Mouse (Mus musculus) liver, embryonic 12.5 days (tissue): ENCODE data around the gene Rab7. TPM values are rescaled to one million over a fixed set of nuclear protein-coding genes. Genes with fewer than 3 reads are reported as not detected.
"Not testable (repeated sequence)": the region's sequence is repeated elsewhere in the genome, so short reads cannot be mapped to it uniquely, and the experiment has no call there.

Source experiments
- ATAC-seq: fragments of 200-750 bp; cut with Nextera tagmentation; 2 replicates; pipeline ENCODE4 v1.8.0; 2017; ENCODE audit warnings: moderate number of reproducible peaks, mild to moderate bottlenecking, moderate library complexity
- H3K27ac ChIP-seq: fragments of 300-500 bp; sonication (generic); 2 replicates; pipeline ENCODE4 v1.5.1; 2016; ENCODE audit warnings: mild to moderate bottlenecking
- H3K27me3 ChIP-seq: fragments of 300-500 bp; sonication (generic); replicated peaks from 2 replicates; pipeline ENCODE4 v1.6.1; 2016; ENCODE audit warnings: mild to moderate bottlenecking, moderate library complexity
- H3K36me3 ChIP-seq: fragments of 300-500 bp; sonication (generic); 2 replicates; pipeline ENCODE4 v1.6.1; 2016; ENCODE audit warnings: mild to moderate bottlenecking, moderate library complexity
- H3K4me1 ChIP-seq: fragments of 300-500 bp; sonication (generic); 2 replicates; pipeline ENCODE4 v1.6.1; 2016
- H3K4me2 ChIP-seq: fragments of 300-500 bp; sonication (generic); 2 replicates; pipeline ENCODE4 v1.6.1; 2016; ENCODE audit warnings: mild to moderate bottlenecking, moderate library complexity
- H3K4me3 ChIP-seq: fragments of 300-500 bp; sonication (generic); 2 replicates; pipeline ENCODE4 v1.5.1; 2016; ENCODE audit warnings: mild to moderate bottlenecking, moderate library complexity
- H3K9ac ChIP-seq: fragments of 300-500 bp; sonication (generic); 2 replicates; pipeline ENCODE4 v1.6.1; 2016; ENCODE audit warnings: mild to moderate bottlenecking, moderate library complexity
- H3K9me3 ChIP-seq: fragments of 300-500 bp; sonication (generic); replicated peaks from 2 replicates; pipeline ENCODE4 v1.6.1; 2016; ENCODE audit warnings: mild to moderate bottlenecking, moderate library complexity
- WGBS: fragments of 180-500 bp; shearing (Covaris S2); methylation state at CpG from one replicate; pipeline ENCODE4 v1.1.7; 2016; ENCODE audit not compliant: insufficient replicate concordance; 5-methylcytosine and 5-hydroxymethylcytosine counted together
- polyA plus RNA-seq: library from polyadenylated mRNA; unstranded; fragments of >200 nt; fragmentation: Nextera tagmentation; extraction: Ambion mirVana; gene quantifications from 2 replicates; pipeline ENCODE4 v1.2.1, GENCODE M21; 2016

The Rab7 gene
- polyA plus RNA-seq, 1 experiment from 2014 or later, result 135 TPM

GRCm38 (mm10) chr6:87993790-87994571 is 51.1 kb downstream of the Rab7 start:
- Histone ChIP-seq H3K4me1 (peaks cover 54% of the 10 kb centered on the region), H3K36me3 (peaks cover 15% of the 10 kb centered on the region), H3K27me3 (peaks cover under 1% of the 10 kb centered on the region; the same call in 1 of the 2 replicates), H3K9ac (peak overlapping the region; percentile 39), H3K27ac (peak overlapping the region; percentile 76), H3K4me3 (peak overlapping the region; percentile 45), H3K4me2 (peak overlapping the region; percentile 70), H3K9me3 (no peaks in the 10 kb centered on the region)
- peak; percentile 74 for ATAC-seq
- WGBS, result 15% methylated on average over 18 of the region's 18 CpGs

DNA sequence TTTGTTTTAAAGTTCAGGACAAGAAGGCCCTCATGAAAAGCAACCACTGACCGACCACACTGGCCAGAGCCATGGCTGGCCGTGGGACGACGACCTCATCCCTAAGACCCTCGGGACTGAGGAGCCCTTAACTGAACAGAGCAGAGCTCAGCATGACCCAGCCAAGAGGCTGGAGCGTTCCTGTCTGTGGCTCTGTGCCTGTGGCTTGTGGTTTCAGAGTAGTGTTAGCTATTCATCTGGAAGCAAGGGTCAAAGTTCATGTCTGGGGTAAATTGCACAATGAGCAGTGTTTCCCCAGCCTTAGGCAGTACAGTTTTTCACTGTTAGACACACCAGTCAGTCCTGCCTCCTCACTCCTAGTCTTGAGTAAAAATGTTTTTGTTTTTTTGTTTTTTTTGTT is 52.3 kb downstream of the Rab7 start:
- no peak overlapping the region for H3K4me2 ChIP-seq
- no peaks in the 10 kb centered on the region for H3K9me3 ChIP-seq
- peak overlapping the region; percentile 57; the same call in 1 of the 2 replicates for H3K27ac ChIP-seq
- peaks cover 8% of the 10 kb centered on the region for H3K27me3 ChIP-seq
- whole genome bisulfite sequencing, result 22% methylated on average over 6 of the region's 6 CpGs
- peaks cover 53% of the 10 kb centered on the region for H3K4me1 ChIP-seq
- no peak overlapping the region for H3K4me3 ChIP-seq
- H3K36me3 ChIP-seq, result peaks cover 4% of the 10 kb centered on the region; the same call in 1 of the 2 replicates
- H3K9ac ChIP-seq, result no peak overlapping the region
- ATAC-seq, result peak; percentile 46; the same call in 1 of the 2 replicates

DNA sequence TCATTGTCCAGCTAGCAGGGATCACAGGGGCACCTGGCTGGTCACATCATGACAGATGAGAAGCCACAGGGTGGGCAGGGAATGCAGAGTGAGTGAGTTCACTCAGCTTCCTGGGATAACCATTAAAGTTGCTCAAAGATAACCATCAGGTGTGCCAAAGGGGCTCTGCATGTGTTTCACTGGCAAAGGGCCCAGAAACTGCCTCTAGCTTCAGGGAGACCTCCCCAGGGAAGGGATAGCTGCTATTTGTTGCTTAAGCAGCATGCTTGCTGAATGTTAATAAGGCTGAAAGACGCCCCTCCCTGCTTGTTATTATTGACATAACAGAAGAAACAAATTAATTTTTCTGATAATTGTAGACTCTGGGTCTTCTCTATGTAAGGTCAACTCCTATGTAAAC is 53.2 kb downstream of the Rab7 start:
- Histone ChIP-seq H3K4me2 (no peak overlapping the region), H3K27me3 (peaks cover 8% of the 10 kb centered on the region), H3K27ac (0 out of 2 replicates have a peak overlapping the region, but pooled peaks have one; percentile 1), H3K9me3 (no peaks in the 10 kb centered on the region), H3K36me3 (no peaks in the 10 kb centered on the region), H3K9ac (no peak overlapping the region), H3K4me3 (no peak overlapping the region), H3K4me1 (peaks cover 50% of the 10 kb centered on the region)
- WGBS, result 75% methylated on average over 1 of the region's 1 CpGs
- no peak for ATAC-seq

DNA sequence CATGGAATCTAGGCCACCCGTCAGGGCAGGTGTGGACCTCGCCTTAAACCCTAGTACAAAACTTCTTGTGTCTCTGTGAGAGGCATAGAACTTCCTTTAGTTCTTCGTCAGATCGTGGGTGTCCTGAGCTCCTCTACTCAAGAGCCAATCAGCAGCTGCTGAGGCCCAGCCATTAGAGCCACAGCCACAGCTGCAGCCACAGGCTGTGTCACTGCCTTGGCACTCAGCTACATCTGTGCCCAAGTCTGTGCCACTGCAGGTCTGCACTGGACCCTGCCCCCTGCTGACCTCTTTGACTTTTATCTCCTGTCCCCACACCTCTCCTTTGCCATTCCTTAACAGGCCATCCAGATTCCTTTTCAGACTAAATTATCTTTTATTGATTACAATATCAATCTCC is 53.9 kb downstream of the Rab7 start:
- no peak for ATAC-seq
- no peak overlapping the region for H3K4me3 ChIP-seq
- H3K36me3 ChIP-seq, result no peaks in the 10 kb centered on the region
- no peak overlapping the region for H3K27ac ChIP-seq
- no peaks in the 10 kb centered on the region for H3K9me3 ChIP-seq
- H3K4me1 ChIP-seq, result peaks cover 50% of the 10 kb centered on the region
- peaks cover 8% of the 10 kb centered on the region for H3K27me3 ChIP-seq
- no peak overlapping the region for H3K9ac ChIP-seq
- WGBS, result 42% methylated on average over 4 of the region's 4 CpGs
- H3K4me2 ChIP-seq, result no peak overlapping the region

GRCm38 (mm10) chr6:87982506-87982905 is 62.6 kb downstream of the Rab7 start:
- Histone ChIP-seq H3K4me3 (0 out of 2 replicates have a peak overlapping the region, but pooled peaks have one; percentile 57), H3K27ac (no peak overlapping the region), H3K9ac (no peak overlapping the region), H3K36me3 (no peaks in the 10 kb centered on the region), H3K4me2 (peak overlapping the region; percentile 61), H3K27me3 (peaks cover 75% of the 10 kb centered on the region), H3K4me1 (0 out of 2 replicates have a peak, but pooled peaks cover 4% of the 10 kb centered on the region), H3K9me3 (no peaks in the 10 kb centered on the region)
- no peak for ATAC-seq
- 45% methylated on average over 9 of the region's 9 CpGs for WGBS

- peak within 1 kb of the TSS; percentile 61 for H3K4me2 ChIP-seq
- H3K4me3 ChIP-seq, result peak within 1 kb of the TSS; percentile 57
- peak; percentile 48; the same call in 1 of the 2 replicates for ATAC-seq
- H3K9me3 ChIP-seq, result no peaks in the 10 kb centered on the region
- peak within 1 kb of the TSS; percentile 56 for H3K9ac ChIP-seq
- H3K4me1 ChIP-seq, result 0 out of 2 replicates have a peak, but pooled peaks cover 4% of the 10 kb centered on the region
- peaks cover 76% of the 10 kb centered on the region for H3K27me3 ChIP-seq
- WGBS, result 2% methylated on average over 49 of the region's 55 CpGs
- H3K36me3 ChIP-seq, result no peaks in the 10 kb centered on the region
- H3K27ac ChIP-seq, result peak within 1 kb of the TSS; percentile 36; the same call in 1 of the 2 replicates
These were observed 63.4 kb downstream of the Rab7 start, which contains the start of gene H1fx for GRCm38 (mm10) chr6:87981547-87982256. TSS of gene H1fx (minus strand) at chr6:87981637.

GRCm38 (mm10) chr6:87981030-87981485 is 64.0 kb downstream of the Rab7 start:
- Histone ChIP-seq H3K27me3 (peaks cover 76% of the 10 kb centered on the region), H3K9ac (peak overlapping the region; percentile 53), H3K9me3 (no peaks in the 10 kb centered on the region), H3K27ac (peak overlapping the region; percentile 36; the same call in 1 of the 2 replicates), H3K4me2 (peak overlapping the region; percentile 61), H3K4me1 (0 out of 2 replicates have a peak, but pooled peaks cover 4% of the 10 kb centered on the region), H3K4me3 (peak overlapping the region; percentile 57), H3K36me3 (no peaks in the 10 kb centered on the region)
- WGBS, result under 1% methylated on average over 56 of the region's 56 CpGs
- ATAC-seq, result peak; percentile 21; the same call in 1 of the 2 replicates

DNA sequence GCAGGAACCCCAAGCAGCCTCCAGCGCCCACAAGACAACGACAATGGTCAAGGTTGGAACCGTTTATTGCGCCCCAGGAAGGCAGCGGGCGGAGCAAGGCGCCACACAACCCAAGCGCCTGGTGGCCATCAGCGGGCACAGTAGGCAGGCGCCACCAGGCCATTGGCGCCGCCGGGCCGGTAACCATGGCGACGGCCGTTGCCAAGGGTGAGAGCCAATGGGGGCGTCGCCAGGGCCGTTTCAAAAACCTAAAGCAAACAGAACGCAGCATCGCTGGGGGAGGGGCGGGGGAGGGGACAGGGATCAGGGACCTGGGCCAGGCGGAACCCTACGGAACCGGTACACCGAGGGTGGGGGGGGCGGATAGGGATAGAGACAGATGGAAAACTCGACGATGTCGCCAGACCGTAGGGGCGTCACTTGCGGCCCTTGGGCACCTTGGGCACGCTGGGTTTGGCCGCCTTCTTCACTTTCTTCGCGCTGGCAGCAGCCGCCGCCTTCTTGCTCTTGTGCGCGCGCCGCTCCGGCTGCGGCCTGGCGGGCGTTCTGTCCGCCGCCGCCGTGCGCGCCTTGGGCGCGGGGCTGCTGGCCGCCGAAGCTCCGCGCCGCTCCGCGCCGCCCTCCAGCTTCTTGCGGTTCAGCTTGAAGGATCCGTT is 64.6 kb downstream of the Rab7 start:
- Histone ChIP-seq H3K4me2 (peak overlapping the region; percentile 61), H3K27ac (no peak overlapping the region), H3K36me3 (no peaks in the 10 kb centered on the region), H3K27me3 (peaks cover 76% of the 10 kb centered on the region), H3K9me3 (no peaks in the 10 kb centered on the region), H3K4me3 (peak overlapping the region; percentile 57), H3K4me1 (0 out of 2 replicates have a peak, but pooled peaks cover 4% of the 10 kb centered on the region), H3K9ac (peak overlapping the region; percentile 53; the same call in 1 of the 2 replicates)
- ATAC-seq, result peak; percentile 13; the same call in 1 of the 2 replicates
- 1% methylated on average over 52 of the region's 66 CpGs for WGBS

DNA sequence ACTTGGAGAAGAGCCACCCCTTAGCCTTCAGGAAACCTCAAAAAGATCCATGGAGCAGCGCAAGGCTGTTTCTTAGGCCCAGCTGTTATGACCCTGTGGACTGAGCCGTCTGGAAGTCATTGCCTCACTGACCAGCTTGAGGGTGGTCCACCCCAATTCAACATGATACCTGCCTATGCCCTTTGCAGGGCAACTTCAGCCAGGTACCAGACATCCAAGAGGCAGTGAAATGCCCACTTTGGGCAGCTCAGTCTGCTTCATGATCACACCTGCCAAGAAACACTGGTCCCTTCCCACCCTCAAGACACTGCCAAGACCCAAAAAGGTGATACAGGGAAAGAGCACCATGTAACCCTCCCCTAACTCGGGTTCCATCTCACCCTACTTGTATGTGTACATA is 65.3 kb downstream of the Rab7 start:
- Histone ChIP-seq H3K4me1 (0 out of 2 replicates have a peak, but pooled peaks cover 4% of the 10 kb centered on the region), H3K36me3 (no peaks in the 10 kb centered on the region), H3K27ac (no peak overlapping the region), H3K4me2 (peak overlapping the region; percentile 61; the same call in 1 of the 2 replicates), H3K9me3 (no peaks in the 10 kb centered on the region), H3K9ac (no peak overlapping the region), H3K4me3 (no peak overlapping the region), H3K27me3 (peaks cover 69% of the 10 kb centered on the region)
- ATAC-seq, result no peak
- 62% methylated on average over 3 of the region's 3 CpGs for WGBS

- 26% methylated on average over 2 of the region's 2 CpGs for WGBS
- Histone ChIP-seq H3K4me3 (no peak overlapping the region), H3K9ac (no peak overlapping the region), H3K9me3 (no peaks in the 10 kb centered on the region), H3K27me3 (0 out of 2 replicates have a peak, but pooled peaks cover 5% of the 10 kb centered on the region), H3K4me2 (no peak overlapping the region), H3K36me3 (no peaks in the 10 kb centered on the region), H3K4me1 (no peaks in the 10 kb centered on the region), H3K27ac (no peak overlapping the region)
- ATAC-seq, result no peak
These were observed 75.0 kb downstream of the Rab7 start for GRCm38 (mm10) chr6:87970041-87970440.

DNA sequence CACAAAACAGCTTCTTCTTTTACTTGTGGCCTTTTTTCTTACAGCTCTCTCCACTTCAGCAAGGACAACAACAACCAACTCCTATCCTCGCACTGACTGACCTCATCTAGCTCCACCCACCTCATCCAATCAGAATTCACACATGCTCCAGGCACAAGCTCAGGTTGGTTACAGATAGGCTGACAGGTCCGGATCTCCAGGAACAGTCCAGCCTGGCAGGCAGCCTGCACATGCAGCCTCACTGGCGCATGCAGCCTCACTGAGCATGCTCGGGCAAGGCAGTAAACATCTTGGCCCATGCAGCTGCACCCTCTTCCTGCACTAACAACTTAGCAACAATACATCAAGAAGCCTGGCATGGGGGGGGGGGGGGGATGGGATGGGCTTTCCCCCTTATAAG is 82.6 kb downstream of the Rab7 start:
- H3K9me3 ChIP-seq, result peaks cover 13% of the 10 kb centered on the region
- H3K4me1 ChIP-seq, H3K36me3 ChIP-seq, H3K27me3 ChIP-seq, H3K27ac ChIP-seq, ATAC-seq, H3K4me3 ChIP-seq, H3K9ac ChIP-seq, H3K4me2 ChIP-seq: not testable (repeated sequence)
- WGBS, result 63% methylated on average over 4 of the region's 4 CpGs
